Mouse (Mus musculus) layer of hippocampus, postnatal 10 days (tissue): ENCODE data around the gene Gm10577. TPM values are rescaled to one million over a fixed set of nuclear protein-coding genes. Genes with fewer than 3 reads are reported as not detected.

Source experiments
- DNase-seq, 2 experiments: peaks; one replicate each; pipeline ENCODE4 v3.0.0; 2021; ENCODE audit warnings: low spot score in 2 of 2
- long read RNA-seq: library from polyadenylated mRNA; stranded (forward); transcript quantifications from one replicate; pipeline ENCODE4 v2.0.0, GENCODE M21; 2023
- total RNA-seq, 2 experiments: library from RNA; stranded (reverse); gene quantifications; 2 replicates each; pipeline ENCODE4 v1.2.3; 2021

Gene Gm10577
- total RNA-seq = not detected
- long read RNA-seq = 0 reads

DNA sequence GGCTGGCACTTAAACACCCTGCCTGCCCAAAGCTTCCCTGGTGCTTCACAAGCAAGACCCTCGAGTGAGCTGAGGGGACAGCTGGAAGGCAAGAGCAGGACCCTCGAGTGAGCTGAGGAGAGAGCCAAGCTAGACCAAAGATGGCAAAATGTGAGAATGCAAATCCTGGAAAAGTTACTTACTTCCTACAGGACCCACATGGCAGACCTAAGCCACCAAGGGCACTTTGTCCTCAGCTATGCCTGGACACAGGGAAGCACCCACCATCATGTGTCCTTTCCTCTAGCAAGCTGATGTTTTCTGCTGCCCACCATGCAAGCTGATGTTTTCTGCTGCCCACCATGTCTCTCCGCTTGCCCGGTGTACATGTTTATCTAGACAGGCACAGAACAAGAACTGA lies at the start of gene Gm10577:
TSS of gene Gm10577 (minus strand) at position 101 of the 400 bp plus-strand sequence.
- DNase-seq = no peak

DNA sequence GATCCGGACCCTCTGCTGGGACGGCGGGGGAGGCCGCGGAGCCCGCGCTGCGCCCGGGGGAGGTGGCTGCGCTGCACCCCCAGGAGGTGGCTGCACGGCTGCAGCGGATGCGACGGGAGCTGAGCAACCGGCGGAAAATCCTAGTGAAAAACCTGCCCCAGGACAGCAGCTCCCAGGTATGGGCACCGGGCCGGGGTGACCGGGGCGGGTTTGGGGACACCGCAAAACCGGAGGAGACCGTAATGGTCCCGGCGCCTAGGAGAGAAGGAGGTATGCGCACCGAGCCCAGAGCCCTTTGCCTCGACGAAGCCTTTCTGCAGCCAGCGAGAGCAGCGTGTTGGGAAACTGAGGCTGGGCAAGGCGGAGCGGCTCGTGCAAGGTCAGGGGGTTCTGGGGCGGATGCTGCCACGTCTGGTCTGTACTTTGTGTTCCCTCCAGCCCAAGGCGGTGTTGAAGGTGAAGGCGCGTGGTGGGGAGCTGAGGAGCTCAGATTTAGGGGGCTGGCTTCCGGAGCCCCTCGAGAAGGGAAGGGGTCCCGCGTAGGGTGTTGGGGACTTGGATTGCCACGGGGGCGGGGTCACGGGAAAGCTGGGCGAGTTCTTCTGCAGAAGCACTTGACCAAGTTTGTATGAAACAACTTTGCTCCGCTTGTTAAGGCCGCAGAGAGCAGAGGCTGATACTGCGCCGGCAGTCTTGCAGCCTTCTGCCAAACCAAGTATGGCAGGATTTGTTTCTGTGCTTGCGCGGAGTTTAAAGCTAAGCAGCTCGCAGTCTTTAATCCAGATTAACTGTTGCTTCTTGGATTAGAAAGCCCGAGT lies 48.9 kb upstream of the Gm10577 start:
- peak; percentile 42 to 47 for DNase-seq

DNA sequence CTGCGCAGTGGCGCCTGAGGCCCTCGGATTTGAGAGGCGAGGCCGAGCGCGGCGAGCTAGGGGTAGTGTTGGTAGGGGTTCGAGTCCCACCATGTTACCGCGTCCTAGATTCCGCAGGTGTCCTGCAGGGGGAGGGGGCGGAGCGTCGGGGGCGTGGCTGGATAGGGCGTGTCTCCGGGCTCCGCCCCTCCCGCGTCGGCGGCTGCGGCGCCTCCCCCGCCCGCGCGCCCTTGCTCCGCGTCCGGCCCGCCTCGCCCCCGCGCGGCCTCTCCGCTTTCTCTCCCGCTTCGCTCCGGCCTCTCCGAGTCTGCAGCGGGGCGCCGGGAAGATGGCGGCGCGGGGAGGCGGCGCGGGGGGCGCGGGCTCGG lies 48.3 kb upstream of the Gm10577 start, which contains the start of gene Raver2:
TSS of gene Raver2 (plus strand) at position 198 of the 368 bp plus-strand sequence.
- peak; percentile 55 to 69 for DNase-seq

DNA sequence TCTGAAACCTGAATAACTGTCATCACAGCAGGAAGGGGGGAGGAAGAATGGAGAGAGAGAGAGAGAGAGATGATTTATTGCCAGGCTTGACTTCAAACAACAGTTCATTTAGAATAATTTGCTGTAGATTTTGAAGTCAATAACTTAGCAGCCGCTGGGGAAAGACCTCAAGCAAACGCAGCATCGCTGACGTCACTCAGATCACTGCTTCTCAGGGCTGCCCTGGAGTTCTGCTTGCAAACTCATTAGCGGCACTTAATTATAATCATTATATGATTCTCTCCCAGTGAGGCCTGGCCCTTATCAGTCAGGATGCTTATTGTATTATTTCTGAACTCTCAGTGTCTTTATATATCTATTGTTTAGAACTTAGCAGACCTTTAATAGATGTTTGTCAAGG lies 45.9 kb upstream of the Gm10577 start:
- DNase-seq = no peak

DNA sequence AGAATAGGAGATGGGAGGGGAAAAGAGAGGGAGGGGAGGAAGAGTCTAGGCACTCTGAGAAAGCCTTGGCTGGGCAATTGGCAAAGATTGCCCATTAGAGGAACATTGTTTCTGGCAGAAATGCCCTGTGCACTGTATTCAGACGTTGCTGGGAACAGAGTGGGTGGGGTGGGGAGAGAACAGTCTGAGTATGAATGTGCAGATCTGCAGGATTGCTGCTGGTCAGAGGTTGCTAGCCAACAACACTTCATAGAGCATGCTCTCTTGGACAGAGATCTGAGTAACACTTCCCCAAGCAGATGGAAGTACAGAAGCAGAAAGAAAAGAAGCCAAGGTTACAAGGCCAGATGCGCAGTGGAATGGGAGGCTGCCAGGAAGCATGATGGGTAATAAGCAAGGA lies 41.6 kb upstream of the Gm10577 start:
- DNase-seq = peak; percentile 16 to 21

DNA sequence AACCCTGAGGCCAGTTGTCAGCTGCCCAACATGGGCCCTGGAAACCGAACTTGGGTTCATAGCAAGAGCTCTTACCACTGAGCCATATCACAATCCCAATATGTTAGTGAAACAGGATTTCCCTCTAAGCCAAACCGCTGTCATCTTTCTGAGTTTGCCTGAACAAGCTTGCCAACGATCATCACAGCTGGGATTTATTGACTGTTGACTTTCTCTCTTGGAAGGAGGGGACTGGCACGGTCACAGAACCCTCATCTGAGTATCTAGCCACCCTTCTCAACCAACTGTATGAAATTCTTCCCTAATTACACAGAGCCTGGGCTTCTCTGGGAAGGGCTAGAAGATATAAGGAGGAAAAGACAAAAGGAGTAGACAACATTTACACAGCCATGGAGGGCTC lies 26.1 kb upstream of the Gm10577 start:
- no peak for DNase-seq

DNA sequence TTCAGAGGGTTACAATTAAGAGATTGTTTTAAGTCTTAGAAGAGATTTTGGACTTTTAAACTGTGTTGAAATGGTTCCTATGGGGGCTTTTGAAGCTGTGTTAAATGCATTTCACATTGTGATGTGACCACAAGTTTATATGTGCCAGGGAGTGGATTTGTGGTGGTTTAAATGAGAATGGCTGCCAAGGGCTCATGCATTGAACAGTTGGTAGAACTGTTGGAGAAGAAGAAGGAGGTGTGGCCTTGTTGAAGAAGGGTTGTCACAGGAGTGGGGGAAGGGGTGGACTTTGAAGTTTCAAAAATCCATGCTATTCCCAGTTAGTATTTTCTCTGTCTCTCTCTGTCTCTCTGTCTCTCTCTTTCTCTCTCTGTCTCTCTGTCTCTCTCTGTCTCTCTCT lies 23.7 kb upstream of the Gm10577 start:
- no peak for DNase-seq

DNA sequence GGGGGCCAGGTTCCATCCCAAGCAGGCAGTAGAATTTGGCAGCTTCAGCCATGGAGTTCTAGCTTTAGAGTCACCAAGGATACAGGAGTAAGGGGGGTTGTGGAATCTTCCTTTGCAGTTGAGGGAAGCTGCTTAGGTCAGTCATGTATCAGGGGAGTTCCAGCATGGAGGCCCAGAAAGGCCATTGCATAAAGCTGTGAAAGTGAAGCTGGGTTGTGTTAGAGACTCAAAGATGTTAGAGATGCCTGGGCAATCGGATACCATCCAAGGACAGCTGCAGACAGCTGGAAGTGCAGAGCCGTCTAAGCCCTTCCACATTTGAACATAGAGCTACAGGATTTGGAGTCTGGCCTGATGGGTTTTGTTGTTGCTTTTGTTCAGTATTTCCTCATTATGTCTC lies 23.2 kb upstream of the Gm10577 start:
- DNase-seq = no peak

DNA sequence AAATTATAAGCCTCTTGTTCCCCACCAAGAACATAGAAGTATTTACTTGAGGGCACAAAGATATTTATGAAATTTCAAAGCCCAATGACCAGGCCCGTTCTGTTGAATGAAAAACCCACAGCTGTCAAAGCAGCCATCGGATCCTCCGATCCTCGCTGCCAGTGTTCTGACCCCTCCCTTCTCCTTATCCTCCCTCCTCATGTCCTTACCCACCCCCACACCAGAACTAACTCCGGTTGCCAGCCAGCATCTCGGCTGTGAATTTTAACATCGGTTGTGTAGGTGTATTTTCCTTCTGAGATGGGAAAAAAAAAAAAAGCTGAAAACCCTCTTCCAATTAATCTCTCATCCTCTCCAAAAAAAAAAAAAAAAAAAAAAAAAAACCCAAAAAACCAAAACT lies 16.7 kb upstream of the Gm10577 start:
- peak in 1 of 2 experiments; percentile 25 for DNase-seq

DNA sequence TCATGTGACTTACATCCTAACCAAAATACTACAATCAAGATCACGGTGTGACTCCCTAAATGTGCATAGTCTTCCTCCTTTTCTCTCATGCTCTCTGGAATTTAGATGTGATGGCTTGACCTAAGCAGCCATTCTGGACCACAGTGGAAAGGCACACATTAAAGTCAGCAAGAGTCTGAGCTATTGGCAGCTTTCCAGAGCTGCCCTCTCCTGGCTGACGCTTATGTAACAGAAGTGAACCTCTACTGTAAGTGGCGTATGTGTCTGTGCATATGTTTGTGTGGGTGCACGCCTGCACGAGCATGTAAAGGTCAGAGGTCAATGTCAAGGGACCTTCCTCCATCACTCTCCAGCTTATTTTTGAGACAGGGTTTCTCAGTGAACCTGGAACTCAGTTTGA lies 14.6 kb upstream of the Gm10577 start:
- DNase-seq = no peak

DNA sequence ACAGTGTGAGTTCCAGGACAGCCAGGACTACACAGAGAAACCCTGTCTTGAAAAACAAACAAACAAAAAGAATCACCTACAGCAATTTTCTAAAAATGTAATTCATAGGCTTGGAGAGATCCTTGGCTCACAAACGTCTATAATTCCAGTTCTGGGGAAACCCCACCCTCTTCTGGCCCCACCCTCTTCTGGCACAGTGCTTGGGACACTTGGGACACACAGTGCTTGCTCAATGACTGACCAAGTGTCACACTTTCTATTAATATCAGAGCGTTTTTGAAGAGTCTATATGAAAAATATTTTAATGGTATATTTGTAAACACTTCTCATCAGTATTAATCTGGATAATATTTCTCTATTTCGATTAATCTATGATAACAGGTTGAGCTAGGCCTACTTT lies 12.6 kb upstream of the Gm10577 start:
- no peak for DNase-seq

DNA sequence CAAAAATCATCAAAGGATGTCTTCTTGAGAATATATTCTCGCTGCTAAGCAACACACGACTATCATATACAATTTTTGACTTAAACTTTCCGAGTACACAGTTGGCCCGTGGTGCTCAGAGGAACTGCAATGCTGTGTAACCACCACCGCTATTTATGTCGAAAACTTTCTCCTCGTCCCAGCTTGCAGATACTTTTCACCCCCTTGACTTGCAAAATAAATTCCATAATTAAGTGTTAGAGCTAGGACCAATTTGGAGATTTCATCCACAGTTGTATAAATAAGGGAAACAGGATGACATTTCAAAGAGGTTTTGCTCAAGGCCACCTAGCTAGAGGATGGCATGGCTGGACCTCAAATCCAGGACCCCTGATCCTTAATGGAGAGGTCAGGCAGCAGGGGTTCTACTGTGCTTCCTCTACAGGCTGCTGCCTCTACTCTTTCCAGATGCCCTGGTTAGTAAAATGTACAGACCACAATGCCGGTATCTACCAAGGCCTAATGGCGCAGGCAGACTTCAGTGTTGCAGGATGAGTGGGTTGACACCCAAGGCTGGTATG lies 7.4 kb upstream of the Gm10577 start:
- no peak for DNase-seq

DNA sequence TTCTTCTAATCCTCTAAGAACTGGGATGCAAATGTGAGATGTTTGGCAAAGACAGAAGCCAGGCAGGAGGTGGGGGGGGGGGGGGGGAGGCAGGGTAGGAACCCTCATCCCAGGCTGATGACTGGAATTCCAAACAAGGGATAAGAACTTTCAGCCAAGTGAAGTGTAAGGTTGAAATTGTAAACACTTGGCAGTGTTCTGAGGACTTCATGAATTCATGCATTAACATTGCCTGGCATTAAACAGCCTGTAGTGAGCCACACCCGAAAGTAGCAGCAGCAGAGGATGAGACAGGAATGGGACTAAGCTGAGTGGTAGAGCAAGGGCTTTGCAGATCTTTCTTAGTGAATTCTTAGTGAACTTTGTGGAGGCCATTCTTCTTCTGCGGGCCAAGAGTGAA lies 6.5 kb upstream of the Gm10577 start:
- DNase-seq = no peak

DNA sequence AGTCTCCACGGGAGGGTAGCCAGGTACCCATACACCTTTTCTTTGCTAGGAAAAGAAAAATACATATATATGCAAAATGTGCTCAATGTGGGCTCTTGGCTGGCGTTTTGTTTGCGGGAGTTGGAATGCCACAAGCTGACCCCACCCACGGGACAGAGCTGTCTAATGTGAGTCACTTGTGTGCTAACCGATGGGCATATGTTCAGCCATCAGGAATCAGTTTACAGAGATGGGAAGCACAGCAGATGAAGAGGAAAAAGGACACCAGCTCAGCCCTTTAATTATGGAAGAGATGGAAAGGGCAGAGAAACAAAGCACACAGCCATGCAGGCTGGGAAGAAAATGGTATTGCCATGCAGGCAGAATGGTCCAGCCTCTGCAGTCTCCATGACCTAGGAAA lies 6.1 kb upstream of the Gm10577 start:
- DNase-seq = peak in 1 of 2 experiments; percentile 27

DNA sequence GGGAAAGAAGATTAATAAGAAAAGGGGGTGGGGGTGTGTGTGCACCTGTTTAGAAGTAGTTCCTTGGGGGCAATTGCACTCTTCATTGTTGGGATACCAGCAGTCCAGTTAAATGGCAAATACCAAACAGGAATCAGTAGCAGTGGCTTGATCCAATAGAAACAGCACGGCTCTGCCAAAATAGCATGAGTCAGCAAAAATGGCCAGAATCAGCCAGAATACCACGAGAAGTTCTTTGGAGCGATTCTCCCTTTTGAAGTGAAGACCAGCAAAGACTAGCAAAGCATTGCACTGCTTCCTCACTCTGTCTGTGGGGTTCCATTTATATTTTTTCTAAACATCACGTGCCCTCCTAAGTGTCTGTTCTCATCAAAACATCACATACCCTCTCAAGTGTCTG lies 2.7 kb downstream of the Gm10577 start:
- no peak for DNase-seq

DNA sequence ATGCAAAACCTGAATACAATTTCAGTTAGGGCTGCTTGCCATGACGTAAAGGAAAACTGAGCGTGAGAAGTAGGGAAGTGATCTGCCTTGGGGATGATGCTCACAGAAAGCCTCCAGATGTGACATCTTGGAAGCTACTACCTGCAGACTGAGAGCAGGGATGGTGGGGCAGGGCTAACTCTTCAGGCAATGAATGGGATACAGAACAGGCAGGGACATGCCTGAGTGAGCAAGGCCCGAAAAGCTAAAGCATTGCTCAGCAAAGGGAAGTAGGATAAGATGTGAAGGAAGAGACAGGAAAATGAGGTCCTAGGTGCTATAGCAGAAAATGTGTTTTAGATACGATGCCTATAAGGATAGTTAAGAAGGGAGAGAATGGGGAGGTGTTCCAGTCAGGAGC lies 11.4 kb downstream of the Gm10577 start:
- no peak for DNase-seq

DNA sequence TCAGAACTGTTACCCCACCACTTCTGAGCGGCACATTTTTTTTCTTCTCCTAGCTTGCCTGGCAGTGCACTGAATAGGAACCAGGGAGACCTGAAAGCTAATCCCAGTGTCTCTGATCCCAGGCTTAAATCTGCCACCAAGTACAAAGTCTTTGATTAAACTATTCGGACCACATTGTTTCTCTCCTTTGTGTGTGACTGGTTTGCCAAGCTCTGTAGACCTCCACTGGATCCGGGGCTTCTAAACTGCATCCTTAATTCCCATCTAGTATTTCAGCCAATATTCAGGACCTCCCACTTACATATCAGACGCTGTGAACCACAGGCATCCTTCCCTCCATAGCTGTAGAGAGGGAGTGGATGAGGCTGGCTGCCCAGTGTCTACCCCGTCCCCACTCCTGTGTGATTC lies 12.1 kb downstream of the Gm10577 start:
- no peak for DNase-seq

DNA sequence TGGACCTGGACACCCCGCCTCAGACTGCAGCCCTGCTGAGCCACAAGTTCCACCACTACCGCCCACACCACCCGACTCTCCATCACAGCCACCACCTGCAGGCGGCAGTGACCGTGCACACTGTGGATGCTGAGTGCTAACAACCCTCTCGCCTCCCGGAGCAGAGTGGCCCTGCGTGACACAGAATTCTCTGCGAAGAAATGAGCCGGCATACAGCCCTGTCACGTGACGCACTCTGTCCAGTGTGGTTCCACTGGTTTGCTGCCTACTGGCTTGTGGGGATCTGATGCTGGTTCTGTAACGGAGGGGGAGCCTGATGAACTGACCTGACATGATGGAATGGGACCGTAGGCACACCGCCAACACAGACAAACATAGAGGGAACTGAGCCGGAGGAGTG lies 17.5 kb downstream of the Gm10577 start:
- no peak for DNase-seq

DNA sequence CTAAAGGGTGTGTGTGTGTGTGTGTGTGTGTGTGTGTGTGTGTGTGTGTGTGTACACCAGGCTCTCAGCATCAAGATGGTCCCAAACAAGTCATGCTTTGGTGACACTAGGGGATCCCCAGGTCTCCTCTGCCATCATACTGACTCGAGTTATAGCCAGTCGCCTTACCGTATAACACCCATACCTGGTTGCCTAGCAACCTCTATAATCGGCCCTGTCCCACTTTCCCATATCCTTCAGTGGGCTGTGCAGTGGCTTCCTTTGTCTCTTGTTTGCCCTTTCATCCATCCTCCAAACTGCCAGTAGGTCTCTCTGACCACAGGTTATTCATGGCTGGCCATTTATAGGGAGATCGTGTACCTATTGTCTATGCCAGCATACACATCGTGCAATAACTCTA lies 19.4 kb downstream of the Gm10577 start:
- no peak for DNase-seq

DNA sequence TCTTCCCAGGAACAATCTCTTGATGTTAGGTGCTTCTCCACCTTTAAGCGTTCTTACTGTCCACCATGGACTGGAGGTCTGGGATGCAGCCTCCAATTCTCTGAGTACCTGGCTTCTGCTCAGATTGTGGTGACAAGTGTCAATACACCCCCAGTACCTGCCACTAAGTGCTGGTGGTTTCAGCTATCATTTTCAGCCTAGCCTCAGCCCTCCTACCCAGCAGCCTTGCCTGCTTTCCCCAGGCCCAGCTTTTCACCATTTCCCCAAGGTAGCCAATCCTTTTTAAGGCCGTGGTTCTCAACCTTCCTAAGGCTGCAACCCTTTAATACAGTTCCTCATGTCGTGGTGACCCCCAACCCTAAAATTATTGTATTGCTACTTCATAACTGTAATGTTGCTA lies 19.9 kb downstream of the Gm10577 start:
- no peak for DNase-seq

DNA sequence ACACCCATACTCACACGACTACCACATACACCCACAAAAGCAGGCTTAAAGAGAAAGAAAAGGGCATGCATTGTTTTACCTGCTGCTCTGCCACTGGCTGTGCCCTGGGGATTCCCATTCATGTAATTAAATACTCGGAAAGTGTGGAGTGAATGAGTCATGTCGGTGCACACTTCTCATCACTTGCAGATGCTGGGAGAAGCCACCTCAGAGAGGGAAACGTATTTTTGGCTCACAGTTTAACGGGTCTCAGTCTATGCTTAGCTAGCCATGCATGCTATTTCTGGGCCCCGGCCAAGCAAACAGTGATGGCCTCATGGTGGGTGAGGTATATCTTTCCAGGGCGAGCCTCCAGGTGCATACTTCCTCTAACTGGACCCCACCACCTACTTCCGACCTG lies 21.6 kb downstream of the Gm10577 start:
- DNase-seq = no peak

DNA sequence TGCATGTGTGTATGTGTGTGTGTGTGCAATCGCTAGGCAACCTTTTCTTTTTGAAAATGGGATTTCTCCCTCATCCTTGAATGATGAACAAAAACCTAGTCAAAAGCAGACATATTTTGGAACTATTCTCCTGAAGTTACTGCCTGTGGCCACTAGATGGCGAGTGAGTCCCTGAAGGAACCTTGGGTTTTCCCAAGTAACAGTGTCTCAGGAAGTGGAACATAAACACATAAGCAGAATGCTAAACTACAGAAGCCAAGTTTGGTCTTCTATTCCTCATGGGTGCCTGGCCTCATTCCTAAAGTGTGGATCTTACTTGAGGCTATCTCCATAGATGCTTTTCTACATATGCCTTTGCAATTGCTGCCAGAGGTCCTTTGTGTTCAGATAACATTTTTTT lies 22.4 kb downstream of the Gm10577 start:
- DNase-seq = peak; percentile 70 to 76

DNA sequence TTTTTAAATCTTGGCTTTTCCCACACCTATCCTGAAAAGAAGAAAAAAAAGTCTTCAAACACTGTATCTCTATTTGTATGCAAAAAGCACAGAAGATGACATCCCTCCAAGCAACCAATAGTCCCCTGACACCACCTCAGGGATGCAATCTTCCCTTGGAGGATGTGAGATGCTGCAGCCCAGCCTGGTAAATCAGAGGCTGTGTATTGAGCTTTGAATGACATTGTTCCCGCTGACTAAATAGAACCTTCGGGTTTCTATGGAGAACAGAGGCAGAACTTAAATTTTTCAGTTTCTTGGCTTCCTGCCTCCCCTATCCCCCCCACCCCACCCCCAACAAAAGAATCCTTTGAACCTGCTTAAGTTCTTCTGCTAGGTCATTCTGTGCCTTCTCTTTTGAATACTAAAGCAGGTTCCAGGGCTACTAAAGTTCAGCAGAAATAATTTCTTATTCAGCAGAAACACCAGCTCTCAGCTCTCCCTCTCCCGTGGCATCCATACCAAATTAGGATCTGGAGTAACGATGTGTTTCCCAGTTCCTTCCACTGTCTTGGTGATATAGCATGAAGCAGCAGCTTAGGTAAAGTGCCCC lies 24.3 kb downstream of the Gm10577 start:
- DNase-seq = no peak
